Mouse (Mus musculus) layer of hippocampus, postnatal 36 days (tissue): Measurements from ENCODE around the gene Upk3b. TPM values are rescaled to one million over a fixed set of nuclear protein-coding genes. Genes with fewer than 3 reads are reported as not detected.
A peak's percentile ranks its signal among the peaks of the same experiment; 100 is the strongest.

Experiments used
- DNase-seq, 2 experiments: peaks; one replicate each; pipeline ENCODE4 v3.0.0; 2022
- total RNA-seq, 2 experiments: library from RNA; stranded (reverse); gene quantifications; 2 replicates each; pipeline ENCODE4 v1.2.3; 2021

The Upk3b gene
- total RNA-seq, 2 experiments from 2014 or later = not detected

DNA sequence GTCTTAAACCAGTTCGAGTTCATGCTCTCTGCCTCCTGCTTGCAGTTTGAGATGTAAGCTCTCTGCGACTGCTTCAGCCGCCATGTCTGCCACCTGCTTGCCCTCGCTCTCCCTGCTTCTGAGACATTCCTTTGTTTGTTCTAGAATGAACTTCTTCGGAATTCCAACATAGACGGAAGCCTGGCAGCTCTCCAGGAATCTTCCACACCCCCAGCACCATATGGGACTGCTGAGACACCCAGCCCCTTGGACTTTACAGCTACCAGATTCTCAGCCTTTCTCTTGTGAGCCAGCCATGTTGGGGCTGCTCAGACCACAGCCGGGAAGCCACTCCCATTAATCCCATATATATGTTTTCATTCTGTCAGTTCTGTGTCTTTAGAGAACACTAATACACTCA is 38.0 kb downstream of the Upk3b start:
- peak in 1 of 2 experiments; percentile 15 for DNase-seq

DNA sequence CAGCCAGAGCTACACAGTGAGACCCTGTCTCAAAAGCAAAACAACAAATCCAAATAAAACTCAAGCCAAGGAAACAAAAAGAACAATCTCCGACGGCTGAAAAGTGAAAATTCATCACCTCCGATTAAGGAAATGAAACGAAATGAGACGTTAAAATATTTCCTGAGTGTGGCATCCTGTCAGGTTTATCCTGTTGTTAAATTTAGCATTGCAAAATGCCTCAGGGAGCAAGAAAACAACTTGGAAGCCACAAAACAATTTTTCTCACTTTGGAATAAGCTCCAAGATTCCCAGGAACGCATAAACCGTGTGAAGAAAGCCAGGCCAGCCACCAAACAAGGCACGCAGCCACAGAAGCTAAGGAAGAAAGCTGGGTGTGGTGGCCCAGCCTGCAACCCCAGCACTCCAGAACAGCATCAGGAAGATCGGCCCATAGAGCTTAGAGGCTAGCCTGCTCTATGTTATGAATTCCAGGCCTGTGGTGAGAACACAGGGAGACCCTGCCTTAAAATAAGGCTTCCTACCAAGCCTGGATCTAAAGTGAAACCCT is 38.8 kb downstream of the Upk3b start:
- DNase-seq = no peak

- DNase-seq = no peak
Measured at GRCm38 (mm10) chr5:136078136-136078535, 39.8 kb downstream of the Upk3b start.

DNA sequence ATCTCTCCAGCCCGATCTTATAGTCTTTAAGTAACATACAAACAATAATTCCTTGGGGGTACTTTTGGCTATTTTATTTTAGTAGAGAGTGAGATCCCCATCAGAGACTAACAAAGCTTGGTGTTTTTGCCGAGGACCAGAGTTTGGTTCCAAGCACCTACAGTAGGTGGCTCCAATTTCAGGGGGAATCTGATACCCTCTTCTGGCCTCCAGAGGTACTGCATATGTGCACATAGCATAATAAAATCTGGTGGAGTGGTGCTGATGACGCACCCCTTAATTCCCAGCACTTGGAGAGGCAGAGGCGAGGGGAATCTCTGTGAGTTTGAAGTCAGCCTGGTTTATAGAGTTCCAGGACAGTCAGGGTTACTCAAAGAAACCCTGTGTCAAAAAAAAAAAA is 44.0 kb downstream of the Upk3b start:
- no peak for DNase-seq

- DNase-seq = peak; percentile 86 to 89
Measured at GRCm38 (mm10) chr5:136083669-136084107, 45.4 kb downstream of the Upk3b start, which contains the start of gene Rasa4. Gene Rasa4, plus strand, starts transcription at chr5:136083916.

GRCm38 (mm10) chr5:136084144-136084881 is 46.0 kb downstream of the Upk3b start:
- DNase-seq = no peak

GRCm38 (mm10) chr5:136084891-136085651 is 46.8 kb downstream of the Upk3b start:
- DNase-seq = no peak

- DNase-seq = no peak
Measured at GRCm38 (mm10) chr5:136086290-136086689, 48.0 kb downstream of the Upk3b start.

GRCm38 (mm10) chr5:136088821-136089575 is 50.7 kb downstream of the Upk3b start:
- no peak for DNase-seq

DNA sequence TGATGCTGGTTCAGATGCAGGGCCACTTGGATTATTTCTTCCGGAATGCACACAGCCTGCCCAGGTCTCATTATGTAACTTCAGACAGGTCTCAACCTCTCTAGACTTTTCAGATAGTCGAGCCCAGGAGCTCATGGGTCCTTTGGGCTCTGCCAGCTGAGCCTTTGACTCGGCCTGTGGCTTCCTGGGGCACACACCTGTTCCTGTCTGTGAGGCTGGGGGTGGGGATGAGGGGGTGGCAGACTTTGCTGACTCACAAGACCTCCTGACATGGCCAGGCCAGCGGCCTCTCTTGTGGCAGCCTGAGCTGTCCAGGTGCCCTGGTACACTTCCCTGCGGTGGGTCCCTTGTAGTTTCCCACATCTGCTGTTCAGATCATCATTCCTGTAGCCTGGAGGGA is 53.6 kb downstream of the Upk3b start:
- DNase-seq = no peak

- peak in 1 of 2 experiments; percentile 38 for DNase-seq
Measured at GRCm38 (mm10) chr5:136094249-136095010, 56.1 kb downstream of the Upk3b start.

- no peak for DNase-seq
Measured at GRCm38 (mm10) chr5:136095089-136095488, 56.8 kb downstream of the Upk3b start.

Other genes with a start within 250 kb of the Upk3b start
- gene Srrm3, start 231.6 kb upstream of the Upk3b start, total RNA-seq = 10 to 100 TPM; 83.5 to 86.9 TPM
- 10 to 100 TPM; 19.2 to 28.1 TPM for gene Hspb1, start 150.6 kb upstream of the Upk3b start, total RNA-seq
- 1,000 to 10,000 TPM; 1,259 to 1,347 TPM for gene Ywhag, start 103.9 kb upstream of the Upk3b start, total RNA-seq
- 1 to 10 TPM; 1.4 to 1.7 TPM for gene Ssc4d, start 64.0 kb upstream of the Upk3b start, total RNA-seq
- gene Zp3, start 58.4 kb upstream of the Upk3b start, total RNA-seq = not detected
- 1 to 10 TPM; 7.9 to 8.0 TPM for gene Dtx2, start 43.7 kb upstream of the Upk3b start, total RNA-seq
- not detected for gene Upk3bl, start 16.0 kb downstream of the Upk3b start, total RNA-seq
- 1 to 10 TPM; 2.2 to 3.2 TPM for gene Rasa4, start 45.4 kb downstream of the Upk3b start, total RNA-seq
- gene Polr2j, start 78.1 kb downstream of the Upk3b start, total RNA-seq = 10 to 100 TPM; 64.0 to 75.6 TPM
- gene Lrwd1, start 97.6 kb downstream of the Upk3b start, total RNA-seq = 10 to 100 TPM; 14.5 to 17.3 TPM
- gene Alkbh4, start 97.7 kb downstream of the Upk3b start, total RNA-seq = 10 to 100 TPM in 1 of 2 experiments, 1 to 10 TPM in 1; 9.8 to 10.2 TPM
- 100 to 1,000 TPM; 144 to 145 TPM for gene Orai2, start 132.2 kb downstream of the Upk3b start, total RNA-seq
- gene Prkrip1, start 160.5 kb downstream of the Upk3b start, total RNA-seq = 10 to 100 TPM; 35.2 to 41.4 TPM
- 1 to 10 TPM; 5.0 to 6.6 TPM for gene Sh2b2, start 208.1 kb downstream of the Upk3b start, total RNA-seq